Mouse (Mus musculus) hindbrain, embryonic 15.5 days (tissue): ENCODE results near the gene 6430571L13Rik. TPM values are rescaled to one million over a fixed set of nuclear protein-coding genes. Genes with fewer than 3 reads are reported as not detected.

ENCODE experiments used
- ATAC-seq: fragments of 200-750 bp; cut with Nextera tagmentation; 2 replicates; pipeline ENCODE4 v1.8.0; 2017; ENCODE audit warnings: low read depth, moderate number of reproducible peaks, moderate TSS enrichment; ENCODE audit not compliant: low FRiP score
- H3K27ac ChIP-seq: fragments of 300-500 bp; sonication (generic); replicated peaks from 2 replicates; pipeline ENCODE4 v1.5.1; 2015; ENCODE audit warnings: mild to moderate bottlenecking, inconsistent platforms
- H3K27me3 ChIP-seq: fragments of 300-500 bp; sonication (generic); 2 replicates; pipeline ENCODE4 v1.6.1; 2015; ENCODE audit warnings: control low read depth, inconsistent platforms
- H3K36me3 ChIP-seq: fragments of 300-500 bp; sonication (generic); 2 replicates; pipeline ENCODE4 v1.6.1; 2015; ENCODE audit warnings: control low read depth, inconsistent platforms
- H3K4me1 ChIP-seq: fragments of 300-500 bp; sonication (generic); replicated peaks from 2 replicates; pipeline ENCODE4 v1.6.1; 2015; ENCODE audit warnings: control low read depth, inconsistent platforms
- H3K4me2 ChIP-seq: fragments of 300-500 bp; sonication (generic); 2 replicates; pipeline ENCODE4 v1.6.1; 2015; ENCODE audit warnings: moderate library complexity, mild to moderate bottlenecking, inconsistent platforms
- H3K4me3 ChIP-seq: fragments of 300-500 bp; sonication (generic); 2 replicates; pipeline ENCODE4 v1.5.1; 2015; ENCODE audit warnings: mild to moderate bottlenecking, inconsistent platforms
- H3K9ac ChIP-seq: fragments of 300-500 bp; sonication (generic); 2 replicates; pipeline ENCODE4 v1.6.1; 2015; ENCODE audit warnings: inconsistent platforms
- H3K9me3 ChIP-seq: fragments of 300-500 bp; sonication (generic); 2 replicates; pipeline ENCODE4 v1.6.1; 2016; ENCODE audit warnings: control low read depth, inconsistent platforms
- WGBS: fragments of 180-500 bp; shearing (Covaris S2); methylation state at CpG from one replicate; pipeline ENCODE4 v1.1.7; 2015; 5-methylcytosine and 5-hydroxymethylcytosine counted together
- polyA plus RNA-seq: library from polyadenylated mRNA; unstranded; fragments of >200 nt; fragmentation: Nextera tagmentation; extraction: Ambion mirVana; gene quantifications from 2 replicates; pipeline ENCODE4 v1.2.1, GENCODE M21; 2015

The 6430571L13Rik gene
- polyA plus RNA-seq, 1 experiment from 2014 or later, result 9.4 TPM

GRCm38 (mm10) chr9:107307886-107308285 lies 32.5 kb upstream of the 6430571L13Rik start:
- Histone ChIP-seq H3K27me3 (no peaks in the 10 kb centered on the region), H3K9ac (no peak overlapping the region), H3K4me2 (no peak overlapping the region), H3K27ac (no peak overlapping the region), H3K9me3 (no peaks in the 10 kb centered on the region), H3K4me1 (no peaks in the 10 kb centered on the region), H3K4me3 (no peak overlapping the region), H3K36me3 (no peaks in the 10 kb centered on the region)
- WGBS, result 59% methylated on average over 12 of the region's 12 CpGs
- no peak for ATAC-seq

GRCm38 (mm10) chr9:107308346-107309000 lies 31.9 kb upstream of the 6430571L13Rik start:
- no peak overlapping the region for H3K9ac ChIP-seq
- no peaks in the 10 kb centered on the region for H3K9me3 ChIP-seq
- no peaks in the 10 kb centered on the region for H3K27me3 ChIP-seq
- 89% methylated on average over 9 of the region's 9 CpGs for WGBS
- H3K4me3 ChIP-seq, result no peak overlapping the region
- no peaks in the 10 kb centered on the region for H3K36me3 ChIP-seq
- no peak overlapping the region for H3K4me2 ChIP-seq
- no peaks in the 10 kb centered on the region for H3K4me1 ChIP-seq
- no peak overlapping the region for H3K27ac ChIP-seq
- ATAC-seq, result no peak

- WGBS, result 91% methylated on average over 9 of the region's 9 CpGs
- no peak overlapping the region for H3K9ac ChIP-seq
- no peak for ATAC-seq
These were observed 31.2 kb upstream of the 6430571L13Rik start for GRCm38 (mm10) chr9:107309171-107309570.

GRCm38 (mm10) chr9:107309600-107309999 lies 30.8 kb upstream of the 6430571L13Rik start:
- no peaks in the 10 kb centered on the region for H3K4me1 ChIP-seq
- H3K27ac ChIP-seq, result no peak overlapping the region
- WGBS, result 76% methylated on average over 5 of the region's 5 CpGs
- no peak overlapping the region for H3K4me2 ChIP-seq
- no peak overlapping the region for H3K4me3 ChIP-seq
- H3K9ac ChIP-seq, result no peak overlapping the region
- H3K9me3 ChIP-seq, result no peaks in the 10 kb centered on the region
- no peaks in the 10 kb centered on the region for H3K27me3 ChIP-seq
- no peak for ATAC-seq
- no peaks in the 10 kb centered on the region for H3K36me3 ChIP-seq

More at GRCm38 (mm10) chr9:107309171-107309570, 31.2 kb upstream of the 6430571L13Rik start:
- no peak overlapping the region for H3K4me3 ChIP-seq
- no peaks in the 10 kb centered on the region for H3K27me3 ChIP-seq
- no peaks in the 10 kb centered on the region for H3K36me3 ChIP-seq
- no peaks in the 10 kb centered on the region for H3K9me3 ChIP-seq
- no peaks in the 10 kb centered on the region for H3K4me1 ChIP-seq
- H3K27ac ChIP-seq, result no peak overlapping the region
- no peak overlapping the region for H3K4me2 ChIP-seq

- H3K27ac ChIP-seq, result no peak overlapping the region
- no peak for ATAC-seq
- no peaks in the 10 kb centered on the region for H3K27me3 ChIP-seq
- H3K4me2 ChIP-seq, result no peak overlapping the region
- WGBS, result 76% methylated on average over 10 of the region's 10 CpGs
- H3K9ac ChIP-seq, result no peak overlapping the region
- no peaks in the 10 kb centered on the region for H3K4me1 ChIP-seq
- H3K9me3 ChIP-seq, result no peaks in the 10 kb centered on the region
- no peak overlapping the region for H3K4me3 ChIP-seq
- H3K36me3 ChIP-seq, result no peaks in the 10 kb centered on the region
These were observed 27.4 kb upstream of the 6430571L13Rik start for GRCm38 (mm10) chr9:107312811-107313584.

- no peaks in the 10 kb centered on the region for H3K9me3 ChIP-seq
- 84% methylated on average over 3 of the region's 3 CpGs for WGBS
- no peak for ATAC-seq
- H3K27me3 ChIP-seq, result no peaks in the 10 kb centered on the region
- H3K4me1 ChIP-seq, result no peaks in the 10 kb centered on the region
- no peaks in the 10 kb centered on the region for H3K36me3 ChIP-seq
- no peak overlapping the region for H3K9ac ChIP-seq
- H3K4me3 ChIP-seq, result no peak overlapping the region
- no peak overlapping the region for H3K4me2 ChIP-seq
- no peak overlapping the region for H3K27ac ChIP-seq
These were observed 26.5 kb upstream of the 6430571L13Rik start for GRCm38 (mm10) chr9:107313926-107314325.

- H3K4me1 ChIP-seq, result no peaks in the 10 kb centered on the region
- H3K9ac ChIP-seq, result no peak overlapping the region
- ATAC-seq, result no peak
- no peaks in the 10 kb centered on the region for H3K36me3 ChIP-seq
- H3K27me3 ChIP-seq, result no peaks in the 10 kb centered on the region
- H3K4me3 ChIP-seq, result no peak overlapping the region
- no peak overlapping the region for H3K27ac ChIP-seq
- H3K9me3 ChIP-seq, result no peaks in the 10 kb centered on the region
- 77% methylated on average over 2 of the region's 2 CpGs for WGBS
- no peak overlapping the region for H3K4me2 ChIP-seq
These were observed 24.6 kb upstream of the 6430571L13Rik start for GRCm38 (mm10) chr9:107315791-107316190.

GRCm38 (mm10) chr9:107322461-107323050 lies 17.8 kb upstream of the 6430571L13Rik start:
- Histone ChIP-seq H3K9ac (no peak overlapping the region), H3K36me3 (no peaks in the 10 kb centered on the region), H3K4me1 (no peaks in the 10 kb centered on the region), H3K4me2 (no peak overlapping the region), H3K27ac (no peak overlapping the region), H3K4me3 (no peak overlapping the region), H3K9me3 (no peaks in the 10 kb centered on the region), H3K27me3 (no peaks in the 10 kb centered on the region)
- no peak for ATAC-seq
- WGBS, result 86% methylated on average over 8 of the region's 8 CpGs

- 0 out of 2 replicates have a peak, but pooled peaks have one; percentile 38 for ATAC-seq
- Histone ChIP-seq H3K27me3 (no peaks in the 10 kb centered on the region), H3K27ac (no peak overlapping the region), H3K36me3 (no peaks in the 10 kb centered on the region), H3K9me3 (no peaks in the 10 kb centered on the region), H3K9ac (no peak overlapping the region), H3K4me2 (no peak overlapping the region), H3K4me3 (no peak overlapping the region), H3K4me1 (no peaks in the 10 kb centered on the region)
- WGBS, result 52% methylated on average over 6 of the region's 6 CpGs
These were observed 16.8 kb upstream of the 6430571L13Rik start for GRCm38 (mm10) chr9:107323558-107323957.

GRCm38 (mm10) chr9:107324799-107325561 lies 15.4 kb upstream of the 6430571L13Rik start:
- no peaks in the 10 kb centered on the region for H3K4me1 ChIP-seq
- H3K27ac ChIP-seq, result no peak overlapping the region
- no peak overlapping the region for H3K4me3 ChIP-seq
- 63% methylated on average over 4 of the region's 4 CpGs for WGBS
- H3K9me3 ChIP-seq, result no peaks in the 10 kb centered on the region
- H3K36me3 ChIP-seq, result no peaks in the 10 kb centered on the region
- ATAC-seq, result no peak
- H3K4me2 ChIP-seq, result no peak overlapping the region
- H3K9ac ChIP-seq, result no peak overlapping the region
- H3K27me3 ChIP-seq, result no peaks in the 10 kb centered on the region

- Histone ChIP-seq H3K4me1 (no peaks in the 10 kb centered on the region), H3K9ac (no peak overlapping the region), H3K27ac (no peak overlapping the region), H3K4me2 (no peak overlapping the region), H3K9me3 (no peaks in the 10 kb centered on the region), H3K36me3 (0 out of 2 replicates have a peak, but pooled peaks cover 2% of the 10 kb centered on the region), H3K4me3 (no peak overlapping the region), H3K27me3 (no peaks in the 10 kb centered on the region)
- no peak for ATAC-seq
- 89% methylated on average over 7 of the region's 7 CpGs for WGBS
These were observed 14.5 kb upstream of the 6430571L13Rik start for GRCm38 (mm10) chr9:107325904-107326303.
